Mouse (Mus musculus) spleen, adult 2 months (tissue): Measurements from ENCODE around the gene Kcne1. TPM values are rescaled to one million over a fixed set of nuclear protein-coding genes. Genes with fewer than 3 reads are reported as not detected.

Experiments
- DNase-seq, 2 experiments: peaks; one replicate each; pipeline versions ENCODE4 v3.0.0 to v3.0.0-alpha.2; 2012 to 2021; ENCODE audit warnings: low spot score in 2 of 2, low read depth in 1 of 2
- H3K27ac ChIP-seq: fragments of 200-500 bp; 2 replicates; pipeline ENCODE4 v1.5.1; 2012; ENCODE audit warnings: low read length, inconsistent platforms; ENCODE audit not compliant: insufficient read depth
- H3K27me3 ChIP-seq: fragments of 200-500 bp; 2 replicates; pipeline ENCODE4 v1.6.1; 2012; ENCODE audit warnings: mild to moderate bottlenecking, moderate library complexity, low read length, inconsistent platforms; ENCODE audit not compliant: control insufficient read depth, insufficient read depth
- H3K36me3 ChIP-seq: fragments of 200-500 bp; 2 replicates; pipeline ENCODE4 v1.6.1; 2012; ENCODE audit warnings: mild to moderate bottlenecking, low read length, inconsistent platforms; ENCODE audit not compliant: control insufficient read depth, insufficient read depth
- H3K4me1 ChIP-seq: fragments of 200-500 bp; 2 replicates; pipeline ENCODE4 v1.6.1; 2011; ENCODE audit warnings: inconsistent platforms; ENCODE audit not compliant: control insufficient read depth, insufficient read depth, insufficient read length
- H3K4me3 ChIP-seq: fragments of 200-500 bp; 2 replicates; pipeline ENCODE4 v1.5.1; 2011; ENCODE audit warnings: mild to moderate bottlenecking, inconsistent platforms; ENCODE audit not compliant: insufficient read depth, insufficient read length; ENCODE audit errors: extremely low read depth
- CTCF ChIP-seq: fragments of 200-500 bp; IDR thresholded peaks from 2 replicates; pipeline ENCODE4 v1.5.1; 2011; ENCODE audit warnings: mild to moderate bottlenecking, inconsistent platforms; ENCODE audit not compliant: insufficient read depth, insufficient read length, insufficient replicate concordance; ENCODE audit errors: extremely low read depth
- POLR2A ChIP-seq: fragments of 200-500 bp; IDR thresholded peaks from 2 replicates; pipeline ENCODE4 v1.6.1; 2011; ENCODE audit warnings: low read depth, low read length, inconsistent platforms
- WGBS: fragments of 180-500 bp; shearing (Covaris S2); methylation state at CpG from one replicate; pipeline ENCODE4 v1.1.7; 2018; 5-methylcytosine and 5-hydroxymethylcytosine counted together
- polyA plus RNA-seq: library from polyadenylated mRNA; depleted of rRNA; stranded (reverse); fragments of >200 nt; gene quantifications from 2 replicates; pipeline ENCODE4 v1.2.3, GENCODE M21; 2012

Kcne1 gene
- polyA plus RNA-seq, 1 experiment = not detected

- Histone ChIP-seq H3K4me1 (no peaks in the 10 kb centered on the region), H3K36me3 (no peaks in the 10 kb centered on the region), H3K27ac (no peak overlapping the region), H3K27me3 (no peaks in the 10 kb centered on the region), H3K4me3 (no peak overlapping the region)
- DNase-seq = no peak
- WGBS = 68% methylated on average over 1 of the region's 1 CpGs
- no peak for TF ChIP-seq CTCF
- TF ChIP-seq POLR2A = no peak
Measured at GRCm38 (mm10) chr16:92325062-92325406, 34.2 kb downstream of the Kcne1 start.

- Histone ChIP-seq H3K4me1 (no peaks in the 10 kb centered on the region), H3K27me3 (no peaks in the 10 kb centered on the region), H3K4me3 (no peak overlapping the region), H3K27ac (no peak overlapping the region), H3K36me3 (no peaks in the 10 kb centered on the region)
- 87% methylated on average over 7 of the region's 7 CpGs for WGBS
- no peak for TF ChIP-seq CTCF
- TF ChIP-seq POLR2A = no peak
- DNase-seq = no peak
Measured at GRCm38 (mm10) chr16:92324309-92325061, 34.8 kb downstream of the Kcne1 start.

GRCm38 (mm10) chr16:92321341-92321740 is 37.9 kb downstream of the Kcne1 start, which contains the start of gene Fam243:
Fam243 (minus strand) TSS chr16:92321441.
- H3K27ac ChIP-seq = no peak within 1 kb of the TSS

GRCm38 (mm10) chr16:92320361-92320760 is 38.9 kb downstream of the Kcne1 start:
- TF ChIP-seq CTCF = no peak
- H3K4me3 ChIP-seq = no peak overlapping the region
- H3K36me3 ChIP-seq = no peaks in the 10 kb centered on the region
- H3K4me1 ChIP-seq = no peaks in the 10 kb centered on the region
- 73% methylated on average over 3 of the region's 3 CpGs for WGBS
- no peaks in the 10 kb centered on the region for H3K27me3 ChIP-seq
- no peak overlapping the region for H3K27ac ChIP-seq
- no peak for DNase-seq

More at GRCm38 (mm10) chr16:92321341-92321740, 37.9 kb downstream of the Kcne1 start, which contains the start of gene Fam243:
- H3K4me1 ChIP-seq = no peaks in the 10 kb centered on the region
- TF ChIP-seq CTCF = no peak
- no peak for TF ChIP-seq POLR2A
- no peak within 1 kb of the TSS for H3K4me3 ChIP-seq
- DNase-seq = no peak
- WGBS = 91% methylated on average over 8 of the region's 8 CpGs
- no peaks in the 10 kb centered on the region for H3K27me3 ChIP-seq
- H3K36me3 ChIP-seq = no peaks in the 10 kb centered on the region

- no peak overlapping the region for H3K27ac ChIP-seq
- no peak overlapping the region for H3K4me3 ChIP-seq
- no peaks in the 10 kb centered on the region for H3K36me3 ChIP-seq
- H3K4me1 ChIP-seq = no peaks in the 10 kb centered on the region
- TF ChIP-seq CTCF (peak; percentile 75), POLR2A (no peak)
- 49% methylated on average over 20 of the region's 20 CpGs for WGBS
- no peaks in the 10 kb centered on the region for H3K27me3 ChIP-seq
- DNase-seq = peak; percentile 5 to 64
Measured at GRCm38 (mm10) chr16:92319353-92320109, 39.7 kb downstream of the Kcne1 start.

GRCm38 (mm10) chr16:92316049-92316738 is 43.1 kb downstream of the Kcne1 start:
- H3K27me3 ChIP-seq = no peaks in the 10 kb centered on the region
- DNase-seq = no peak
- WGBS = 78% methylated on average over 7 of the region's 7 CpGs
- H3K36me3 ChIP-seq = peaks cover 5% of the 10 kb centered on the region
- H3K27ac ChIP-seq = no peak overlapping the region
- H3K4me3 ChIP-seq = no peak overlapping the region
- TF ChIP-seq CTCF (no peak), POLR2A (no peak)
- H3K4me1 ChIP-seq = no peaks in the 10 kb centered on the region
